Mouse (Mus musculus) CD4-positive naive resting alpha-beta T cell, adult 76 days (primary cell): ENCODE results near the gene Prdm15. TPM values are rescaled to one million over a fixed set of nuclear protein-coding genes. Genes with fewer than 3 reads are reported as not detected.

Experiments
- total RNA-seq: library from RNA; stranded (reverse); gene quantifications from one replicate; pipeline ENCODE4 v1.2.4, GENCODE M21; 2023

Gene Prdm15
- 29.9 TPM for total RNA-seq

GRCm38 (mm10) chr16:97851741-97852319 is at the start of gene Prdm15:
Prdm15 (minus strand) TSS chr16:97851850.

GRCm38 (mm10) chr16:97763061-97763989 is 88.3 kb downstream of the Prdm15 start, which contains the start of gene Ripk4:
Ripk4 (minus strand) TSS chr16:97763787.

Other genes with a start within 250 kb of the Prdm15 start
- gene Tmprss2, start 240.7 kb downstream of the Prdm15 start, total RNA-seq: not detected
- not detected for gene Ripk4, start 88.1 kb downstream of the Prdm15 start, total RNA-seq
- 17.8 TPM for gene C2cd2, start 110.7 kb upstream of the Prdm15 start, total RNA-seq
- 141 TPM for gene Zbtb21, start 110.8 kb upstream of the Prdm15 start, total RNA-seq
- gene B230307C23Rik, start 145.5 kb upstream of the Prdm15 start, total RNA-seq: 21.7 TPM
- 4.0 TPM for gene A630089N07Rik, start 230.6 kb upstream of the Prdm15 start, total RNA-seq